Mouse (Mus musculus) megakaryocyte, adult 5-6 weeks (primary cell): ENCODE measurements around the gene Krtap1-4. TPM values are rescaled to one million over a fixed set of nuclear protein-coding genes. Genes with fewer than 3 reads are reported as not detected.

Source experiments
- ATAC-seq: 2 replicates; pipeline ENCODE4 v1.8.0; 2016; ENCODE audit warnings: mild to moderate bottlenecking, inconsistent platforms; ENCODE audit not compliant: poor library complexity, severe bottlenecking
- total RNA-seq, 2 experiments: library from RNA; stranded (forward) in 1 of 2; stranded (reverse) in 1 of 2; fragments of 153-499, 151-499 nt in 1 of 2; fragments of 221-1000, 200-1000 nt in 1 of 2; gene quantifications; 2 replicates each; pipeline versions ENCODE4 v1.2.3 to v1.2.4; 2015 to 2017

Krtap1-4 gene
- total RNA-seq, 2 experiments from 2014 or later = not detected

DNA sequence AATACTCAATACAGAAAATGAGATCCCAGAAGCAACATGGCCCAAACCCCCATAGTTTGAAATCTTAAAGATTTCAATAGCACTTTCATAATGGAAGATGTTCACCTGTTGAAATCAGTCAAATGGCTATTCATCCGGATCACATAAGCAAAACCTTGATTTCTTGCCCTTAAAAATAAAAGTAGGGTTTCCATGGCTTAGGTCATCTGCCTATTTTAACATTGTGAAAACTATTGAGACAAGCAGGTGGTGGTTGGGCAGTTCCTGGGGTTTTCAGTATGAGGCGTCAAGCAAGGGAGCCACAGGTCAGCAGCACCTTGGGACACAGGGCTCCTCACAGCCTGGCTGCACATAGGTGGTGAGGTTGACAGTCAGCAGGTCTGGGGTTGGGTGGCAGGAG is 27.3 kb downstream of the Krtap1-4 start:
- ATAC-seq = no peak

DNA sequence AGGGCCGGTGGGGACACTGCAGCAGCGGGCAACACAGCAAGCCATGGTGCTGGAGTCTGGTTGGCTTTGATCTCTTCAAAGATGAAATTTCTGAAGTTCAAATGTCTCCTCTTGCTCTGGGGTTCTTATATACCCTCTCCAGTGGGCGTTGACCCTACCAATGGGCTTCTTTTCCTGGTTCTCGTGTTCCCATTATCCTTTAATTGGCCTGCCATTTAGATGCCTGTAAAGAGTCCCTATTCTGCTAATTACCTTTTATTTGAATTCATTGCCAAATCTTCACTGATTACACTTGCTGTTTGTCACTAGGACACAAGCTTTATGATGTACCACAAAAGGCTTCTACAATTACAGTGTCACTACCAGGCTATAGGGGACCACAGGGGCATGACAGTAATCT is 32.7 kb downstream of the Krtap1-4 start, which contains the start of gene Krtap3-3:
Gene Krtap3-3 (minus strand): TSS at position 101 of the 400 bp plus-strand sequence.
- no peak for ATAC-seq

DNA sequence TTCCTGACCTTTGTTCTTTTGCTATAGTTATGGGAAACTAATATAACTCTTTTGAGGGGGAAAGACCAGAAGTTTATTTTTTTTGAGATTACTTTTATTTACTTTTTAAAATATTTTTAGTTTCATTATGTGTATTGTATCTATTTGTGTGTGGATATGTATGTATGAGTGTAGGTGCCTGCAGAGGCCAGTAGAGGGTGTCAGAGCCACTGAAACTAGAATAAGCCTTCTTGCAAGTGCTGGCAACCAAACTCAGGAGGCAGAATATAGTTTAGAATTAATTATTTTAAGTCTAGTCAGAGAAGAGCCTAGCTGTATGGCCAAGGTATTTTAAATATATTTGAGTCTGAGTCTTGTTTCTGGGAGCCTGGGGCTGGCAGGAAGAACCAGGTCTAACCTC is 35.6 kb downstream of the Krtap1-4 start:
- ATAC-seq = no peak

DNA sequence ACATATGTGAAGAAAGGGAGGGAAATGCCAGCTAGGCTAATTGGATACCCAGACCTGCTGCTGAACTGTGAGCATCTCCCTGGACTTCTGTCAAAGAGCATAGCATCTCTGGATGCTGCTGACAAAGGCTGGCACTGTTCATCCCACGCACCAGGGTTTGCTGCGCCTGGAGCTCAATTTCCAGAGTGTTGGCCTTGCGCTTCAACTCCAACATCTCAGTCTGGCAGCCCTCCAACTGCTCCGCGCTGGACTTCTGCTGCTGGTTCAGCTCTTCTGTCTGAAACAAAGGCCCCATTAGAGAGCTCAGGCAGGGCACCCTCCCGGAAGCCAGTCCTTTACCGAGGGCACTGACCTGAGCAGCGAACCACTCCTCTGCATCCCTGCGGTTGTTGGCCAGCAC is 43.7 kb downstream of the Krtap1-4 start:
- no peak for ATAC-seq

Other genes with a start within 250 kb of the Krtap1-4 start
Only the 30 nearest of the 36 such genes appear.
- gene Krt28, start 208.8 kb downstream of the Krtap1-4 start, total RNA-seq (2015) = not detected in 2 replicates
- not detected in 2 replicates for gene Krt28, start 208.8 kb downstream of the Krtap1-4 start, total RNA-seq (2017)
- 1.7 and 3.1 TPM in 2 replicates for gene Krt10, start 194.3 kb downstream of the Krtap1-4 start, total RNA-seq (2015)
- gene Krt10, start 194.3 kb downstream of the Krtap1-4 start, total RNA-seq (2017) = 0.98 TPM in 1 of 2 replicates, not detected in the other
- gene Krt12, start 161.4 kb downstream of the Krtap1-4 start, total RNA-seq (2015) = not detected in 2 replicates
- not detected in 2 replicates for gene Krt12, start 161.4 kb downstream of the Krtap1-4 start, total RNA-seq (2017)
- gene Krt20, start 145.5 kb downstream of the Krtap1-4 start, total RNA-seq (2015) = not detected in 2 replicates
- not detected in 2 replicates for gene Krt20, start 145.5 kb downstream of the Krtap1-4 start, total RNA-seq (2017)
- not detected in 2 replicates for gene Krt23, start 90.5 kb downstream of the Krtap1-4 start, total RNA-seq (2015)
- gene Krt23, start 90.5 kb downstream of the Krtap1-4 start, total RNA-seq (2017) = not detected in 2 replicates
- not detected in 2 replicates for gene Krt39, start 62.3 kb downstream of the Krtap1-4 start, total RNA-seq (2015)
- not detected in 2 replicates for gene Krt39, start 62.3 kb downstream of the Krtap1-4 start, total RNA-seq (2017)
- gene Krt40, start 40.5 kb downstream of the Krtap1-4 start, total RNA-seq (2015) = not detected in 2 replicates
- gene Krt40, start 40.5 kb downstream of the Krtap1-4 start, total RNA-seq (2017) = not detected in 2 replicates
- not detected in 2 replicates for gene Krtap3-3, start 32.8 kb downstream of the Krtap1-4 start, total RNA-seq (2015)
- gene Krtap3-3, start 32.8 kb downstream of the Krtap1-4 start, total RNA-seq (2017) = not detected in 2 replicates
- gene Krtap3-2, start 26.8 kb downstream of the Krtap1-4 start, total RNA-seq (2015) = not detected in 2 replicates
- not detected in 2 replicates for gene Krtap3-2, start 26.8 kb downstream of the Krtap1-4 start, total RNA-seq (2017)
- not detected in 2 replicates for gene Gm11939, start 24.2 kb downstream of the Krtap1-4 start, total RNA-seq (2015)
- gene Gm11939, start 24.2 kb downstream of the Krtap1-4 start, total RNA-seq (2017) = not detected in 2 replicates
- not detected in 2 replicates for gene Krtap3-1, start 17.0 kb downstream of the Krtap1-4 start, total RNA-seq (2015)
- not detected in 2 replicates for gene Krtap3-1, start 17.0 kb downstream of the Krtap1-4 start, total RNA-seq (2017)
- gene Krtap1-5, start 2.6 kb downstream of the Krtap1-4 start, total RNA-seq (2015) = not detected in 2 replicates
- gene Krtap1-5, start 2.6 kb downstream of the Krtap1-4 start, total RNA-seq (2017) = not detected in 2 replicates
- gene Krtap1-3, start 7.7 kb upstream of the Krtap1-4 start, total RNA-seq (2015) = not detected in 2 replicates
- not detected in 2 replicates for gene Krtap1-3, start 7.7 kb upstream of the Krtap1-4 start, total RNA-seq (2017)
- not detected in 2 replicates for gene Krtap9-3, start 14.5 kb upstream of the Krtap1-4 start, total RNA-seq (2015)
- not detected in 2 replicates for gene Krtap9-3, start 14.5 kb upstream of the Krtap1-4 start, total RNA-seq (2017)
- not detected in 2 replicates for gene Gm11938, start 19.7 kb upstream of the Krtap1-4 start, total RNA-seq (2015)
- gene Gm11938, start 19.7 kb upstream of the Krtap1-4 start, total RNA-seq (2017) = not detected in 2 replicates
- not detected in 2 replicates for gene Gm11937, start 26.5 kb upstream of the Krtap1-4 start, total RNA-seq (2015)
- gene Gm11937, start 26.5 kb upstream of the Krtap1-4 start, total RNA-seq (2017) = not detected in 2 replicates
- not detected in 2 replicates for gene Krtap2-4, start 31.2 kb upstream of the Krtap1-4 start, total RNA-seq (2015)
- gene Krtap2-4, start 31.2 kb upstream of the Krtap1-4 start, total RNA-seq (2017) = not detected in 2 replicates
- gene Gm11562, start 36.8 kb upstream of the Krtap1-4 start, total RNA-seq (2015) = not detected in 2 replicates
- gene Gm11562, start 36.8 kb upstream of the Krtap1-4 start, total RNA-seq (2017) = not detected in 2 replicates
- gene Krtap4-1, start 44.6 kb upstream of the Krtap1-4 start, total RNA-seq (2015) = not detected in 2 replicates
- not detected in 2 replicates for gene Krtap4-1, start 44.6 kb upstream of the Krtap1-4 start, total RNA-seq (2017)
- not detected in 2 replicates for gene Krtap4-2, start 51.4 kb upstream of the Krtap1-4 start, total RNA-seq (2015)
- gene Krtap4-2, start 51.4 kb upstream of the Krtap1-4 start, total RNA-seq (2017) = not detected in 2 replicates
- gene Krtap4-7, start 60.4 kb upstream of the Krtap1-4 start, total RNA-seq (2015) = not detected in 2 replicates
- gene Krtap4-7, start 60.4 kb upstream of the Krtap1-4 start, total RNA-seq (2017) = not detected in 2 replicates
- not detected in 2 replicates for gene Gm11555, start 66.6 kb upstream of the Krtap1-4 start, total RNA-seq (2015)
- not detected in 2 replicates for gene Gm11555, start 66.6 kb upstream of the Krtap1-4 start, total RNA-seq (2017)
- not detected in 2 replicates for gene Gm11563, start 75.3 kb upstream of the Krtap1-4 start, total RNA-seq (2015)
- not detected in 2 replicates for gene Gm11563, start 75.3 kb upstream of the Krtap1-4 start, total RNA-seq (2017)
- gene Krtap4-6, start 82.3 kb upstream of the Krtap1-4 start, total RNA-seq (2015) = not detected in 2 replicates
- gene Krtap4-6, start 82.3 kb upstream of the Krtap1-4 start, total RNA-seq (2017) = not detected in 2 replicates
- gene Gm14190, start 107.1 kb upstream of the Krtap1-4 start, total RNA-seq (2015) = not detected in 2 replicates
- not detected in 2 replicates for gene Gm14190, start 107.1 kb upstream of the Krtap1-4 start, total RNA-seq (2017)
- gene Gm14180, start 150.6 kb upstream of the Krtap1-4 start, total RNA-seq (2015) = not detected in 2 replicates
- gene Gm14180, start 150.6 kb upstream of the Krtap1-4 start, total RNA-seq (2017) = not detected in 2 replicates
- not detected in 2 replicates for gene Gm11595, start 189.3 kb upstream of the Krtap1-4 start, total RNA-seq (2015)
- gene Gm11595, start 189.3 kb upstream of the Krtap1-4 start, total RNA-seq (2017) = not detected in 2 replicates
- gene Krtap4-8, start 197.1 kb upstream of the Krtap1-4 start, total RNA-seq (2015) = not detected in 2 replicates
- not detected in 2 replicates for gene Krtap4-8, start 197.1 kb upstream of the Krtap1-4 start, total RNA-seq (2017)
- not detected in 2 replicates for gene Krtap4-9, start 201.5 kb upstream of the Krtap1-4 start, total RNA-seq (2015)
- not detected in 2 replicates for gene Krtap4-9, start 201.5 kb upstream of the Krtap1-4 start, total RNA-seq (2017)
- not detected in 2 replicates for gene Gm11596, start 209.8 kb upstream of the Krtap1-4 start, total RNA-seq (2015)
- gene Gm11596, start 209.8 kb upstream of the Krtap1-4 start, total RNA-seq (2017) = not detected in 2 replicates